Mouse (Mus musculus): ENCODE measurements around the gene Gm45208. TPM values are rescaled to one million over a fixed set of nuclear protein-coding genes. Genes with fewer than 3 reads are reported as not detected.
A peak's percentile ranks its signal among the peaks of the same experiment; 100 is the strongest.
"Not testable (repeated sequence)": the region's sequence is repeated elsewhere in the genome, so short reads cannot be mapped to it uniquely, and the experiment has no call there.

Gene Gm45208
- polyA plus RNA-seq, 1 experiment: 1.7 TPM

- H3K4me3 ChIP-seq (replicated peaks; ENCODE audit: extremely low read depth, low read depth, low read length): no peak overlapping the region
- DNase-seq: no peak
- H3K4me1 ChIP-seq (ENCODE audit: control insufficient read depth, insufficient read depth, low read length): no peaks in the 10 kb centered on the region
- 49% methylated on average over 5 of the region's 5 CpGs for WGBS
- TF ChIP-seq POLR2A (IDR thresholded peaks at IDR 0.05; ENCODE audit: borderline replicate concordance, extremely low read depth, low read depth, low read length): no peak
- TF ChIP-seq CTCF (IDR thresholded peaks at IDR 0.05; ENCODE audit: insufficient read depth, low read length): 0 out of 2 replicates have a peak, but pooled peaks have one; percentile 6
Observed at GRCm38 (mm10) chrX:7743470-7743869, 21.4 kb downstream of the Gm45208 start.

- H3K4me3 ChIP-seq (replicated peaks; ENCODE audit: extremely low read depth, low read depth, low read length): no peak overlapping the region
- TF ChIP-seq CTCF (IDR thresholded peaks at IDR 0.05; ENCODE audit: insufficient read depth, low read length): no peak
- no peak for TF ChIP-seq POLR2A (IDR thresholded peaks at IDR 0.05; ENCODE audit: borderline replicate concordance, extremely low read depth, low read depth, low read length)
- no peak for DNase-seq
- no peaks in the 10 kb centered on the region for H3K4me1 ChIP-seq (ENCODE audit: control insufficient read depth, insufficient read depth, low read length)
- WGBS: 58% methylated on average over 1 of the region's 1 CpGs
Observed at GRCm38 (mm10) chrX:7744940-7745339, 22.9 kb downstream of the Gm45208 start.

DNA sequence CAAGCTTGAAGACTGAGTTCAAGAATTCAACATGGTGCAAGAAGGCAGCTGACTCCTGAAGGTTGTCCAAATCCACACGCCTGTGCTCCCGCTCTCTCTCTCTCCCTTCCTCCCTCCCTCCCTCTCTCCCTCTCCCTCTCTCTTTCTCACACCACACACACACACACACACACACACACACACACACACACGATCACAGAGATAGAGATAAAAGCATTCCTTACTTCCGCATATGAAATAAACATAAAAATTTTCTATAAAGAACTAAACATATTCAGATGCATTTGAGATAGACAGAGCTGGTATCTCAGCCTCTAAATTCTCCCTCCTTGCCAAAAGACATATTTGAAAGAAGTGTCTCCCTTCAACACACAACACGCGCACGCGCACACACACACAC is 23.4 kb downstream of the Gm45208 start:
- no peak for TF ChIP-seq POLR2A (IDR thresholded peaks at IDR 0.05; ENCODE audit: borderline replicate concordance, extremely low read depth, low read depth, low read length)
- TF ChIP-seq CTCF (IDR thresholded peaks at IDR 0.05; ENCODE audit: insufficient read depth, low read length): no peak
- H3K4me3 ChIP-seq (replicated peaks; ENCODE audit: extremely low read depth, low read depth, low read length): no peak overlapping the region
- WGBS: 87% methylated on average over 8 of the region's 8 CpGs
- no peak for DNase-seq
- no peaks in the 10 kb centered on the region for H3K4me1 ChIP-seq (ENCODE audit: control insufficient read depth, insufficient read depth, low read length)

- 20% methylated on average over 56 of the region's 56 CpGs for WGBS
- 0 out of 2 replicates have a peak, but pooled peaks cover 2% of the 10 kb centered on the region for H3K4me1 ChIP-seq (ENCODE audit: control insufficient read depth, insufficient read depth, low read length)
Observed at GRCm38 (mm10) chrX:7750432-7751116, 28.5 kb downstream of the Gm45208 start, which contains the start of gene Ccdc120. Gene Ccdc120 (minus strand): TSS chrX:7750905.

GRCm38 (mm10) chrX:7753627-7754026 is 31.6 kb downstream of the Gm45208 start:
- DNase-seq; H3K4me3 ChIP-seq (replicated peaks; ENCODE audit: extremely low read depth, low read depth, low read length); H3K4me1 ChIP-seq (ENCODE audit: control insufficient read depth, insufficient read depth, low read length): not testable (repeated sequence)
- 0 out of 2 replicates have a peak, but pooled peaks have one; percentile 1 for TF ChIP-seq CTCF (IDR thresholded peaks at IDR 0.05; ENCODE audit: insufficient read depth, low read length)
- 25% methylated on average over 3 of the region's 3 CpGs for WGBS

More at GRCm38 (mm10) chrX:7750432-7751116, 28.5 kb downstream of the Gm45208 start, which contains the start of gene Ccdc120:
- peak; percentile 39 for DNase-seq
- peak within 1 kb of the TSS; percentile 62 for H3K4me3 ChIP-seq (replicated peaks; ENCODE audit: extremely low read depth, low read depth, low read length)
- TF ChIP-seq CTCF (IDR thresholded peaks at IDR 0.05; ENCODE audit: insufficient read depth, low read length) (no peak), POLR2A (IDR thresholded peaks at IDR 0.05; ENCODE audit: borderline replicate concordance, extremely low read depth, low read depth, low read length) (no peak)

GRCm38 (mm10) chrX:7762137-7762920 is 40.3 kb downstream of the Gm45208 start, which contains the start of gene Tfe3:
Gene Tfe3 (plus strand): TSS chrX:7762560.
- H3K4me3 ChIP-seq (replicated peaks; ENCODE audit: extremely low read depth, low read depth, low read length): peak within 1 kb of the TSS; percentile 95
- no peaks in the 10 kb centered on the region for H3K4me1 ChIP-seq (ENCODE audit: control insufficient read depth, insufficient read depth, low read length)
- peak; percentile 78 for DNase-seq
- TF ChIP-seq POLR2A (IDR thresholded peaks at IDR 0.05; ENCODE audit: borderline replicate concordance, extremely low read depth, low read depth, low read length) (peak; percentile 82; the same call in 1 of the 2 replicates), CTCF (IDR thresholded peaks at IDR 0.05; ENCODE audit: insufficient read depth, low read length) (no peak)
- 28% methylated on average over 38 of the region's 38 CpGs for WGBS

DNA sequence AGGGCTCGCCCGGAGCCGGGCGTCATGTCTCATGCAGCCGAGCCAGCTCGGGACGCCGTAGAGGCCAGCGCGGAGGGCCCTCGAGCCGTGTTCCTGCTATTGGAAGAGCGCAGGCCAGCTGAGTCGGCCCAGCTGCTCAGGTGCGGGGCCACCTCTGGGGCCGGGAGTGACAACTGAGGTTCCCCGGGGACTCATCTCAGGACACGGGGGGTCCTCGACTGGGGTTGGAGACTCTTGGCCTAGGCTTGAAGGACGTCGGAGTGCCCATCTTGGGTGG is 40.8 kb downstream of the Gm45208 start:
- WGBS: 26% methylated on average over 21 of the region's 21 CpGs
- Histone ChIP-seq H3K4me1 (ENCODE audit: control insufficient read depth, insufficient read depth, low read length) (no peaks in the 10 kb centered on the region), H3K4me3 (replicated peaks; ENCODE audit: extremely low read depth, low read depth, low read length) (peak overlapping the region; percentile 95)
- DNase-seq: no peak
- no peak for TF ChIP-seq POLR2A (IDR thresholded peaks at IDR 0.05; ENCODE audit: borderline replicate concordance, extremely low read depth, low read depth, low read length)
- no peak for TF ChIP-seq CTCF (IDR thresholded peaks at IDR 0.05; ENCODE audit: insufficient read depth, low read length)

DNA sequence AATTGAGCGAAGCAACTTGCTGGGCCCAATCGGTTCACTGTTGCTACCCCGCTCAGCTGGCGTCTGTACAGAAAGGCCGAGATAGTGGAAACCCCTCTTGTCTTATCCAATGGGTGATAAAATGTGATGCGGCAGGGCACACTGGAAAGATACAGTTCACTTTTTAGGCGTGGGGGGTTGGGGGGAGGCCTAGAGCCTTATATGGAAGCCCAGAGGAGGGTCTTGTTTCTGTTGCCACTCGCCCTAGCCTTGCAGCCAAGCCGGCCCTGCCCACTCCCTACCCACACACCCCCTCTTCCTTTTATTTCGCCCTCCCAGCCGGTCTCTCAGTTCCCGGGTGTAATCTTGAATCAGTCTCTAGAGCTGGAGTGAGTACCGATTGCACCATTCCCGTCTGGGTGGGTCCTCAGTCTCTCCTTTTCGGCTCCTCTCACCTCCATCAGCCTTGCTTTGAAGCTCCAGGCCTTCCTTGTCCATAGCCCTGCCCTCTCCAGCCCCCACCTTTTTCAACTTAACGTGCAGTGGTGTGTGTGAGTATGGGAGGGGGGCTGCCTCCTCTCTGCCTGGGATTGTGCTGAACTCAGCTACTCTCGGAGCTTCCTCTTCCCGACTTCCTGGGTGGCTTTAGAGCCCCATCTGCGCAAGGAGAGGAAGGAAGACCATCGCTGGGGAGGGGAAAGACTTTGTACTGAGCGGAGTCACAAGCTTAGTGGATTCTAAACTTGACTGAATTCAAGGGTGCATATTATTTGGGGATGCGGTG is 41.8 kb downstream of the Gm45208 start:
- H3K4me1 ChIP-seq (ENCODE audit: control insufficient read depth, insufficient read depth, low read length): no peaks in the 10 kb centered on the region
- 19% methylated on average over 22 of the region's 22 CpGs for WGBS
- peak; percentile 39 for DNase-seq
- no peak for TF ChIP-seq CTCF (IDR thresholded peaks at IDR 0.05; ENCODE audit: insufficient read depth, low read length)
- TF ChIP-seq POLR2A (IDR thresholded peaks at IDR 0.05; ENCODE audit: borderline replicate concordance, extremely low read depth, low read depth, low read length): no peak
- H3K4me3 ChIP-seq (replicated peaks; ENCODE audit: extremely low read depth, low read depth, low read length): peak overlapping the region; percentile 70

GRCm38 (mm10) chrX:7764657-7765280 is 42.7 kb downstream of the Gm45208 start:
- 26% methylated on average over 9 of the region's 9 CpGs for WGBS
- no peak overlapping the region for H3K4me3 ChIP-seq (replicated peaks; ENCODE audit: extremely low read depth, low read depth, low read length)
- DNase-seq: no peak
- no peak for TF ChIP-seq POLR2A (IDR thresholded peaks at IDR 0.05; ENCODE audit: borderline replicate concordance, extremely low read depth, low read depth, low read length)
- TF ChIP-seq CTCF (IDR thresholded peaks at IDR 0.05; ENCODE audit: insufficient read depth, low read length): no peak
- no peaks in the 10 kb centered on the region for H3K4me1 ChIP-seq (ENCODE audit: control insufficient read depth, insufficient read depth, low read length)

All from lung, adult 2 months (tissue).